Mouse (Mus musculus): ENCODE measurements around the gene Actr2.

DNA sequence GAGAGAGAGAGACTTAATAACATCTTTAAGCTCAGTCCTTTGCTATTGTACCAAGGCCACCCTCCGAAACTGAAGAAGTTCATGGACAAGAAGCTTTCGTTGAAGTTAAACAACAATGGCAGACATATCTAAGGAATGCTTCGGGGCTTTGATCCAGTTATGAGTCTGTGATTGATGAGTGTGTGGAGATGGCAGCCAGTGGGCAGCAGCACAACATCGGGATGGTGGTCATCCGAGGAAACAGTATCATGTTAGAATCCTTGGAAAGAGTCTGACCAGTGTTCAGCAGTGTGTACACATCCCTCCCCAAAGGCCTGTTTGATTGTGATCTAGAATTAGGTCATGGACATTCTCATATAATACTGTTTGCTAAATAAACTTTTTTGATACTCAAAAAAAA, 29.8 kb upstream of the Actr2 start:
- TF ChIP-seq CTCF (IDR thresholded peaks at IDR 0.05; ENCODE audit: low read depth, low read length): no peak
- no peak for TF ChIP-seq POLR2A (IDR thresholded peaks at IDR 0.05; ENCODE audit: borderline replicate concordance, low read depth, low read length)
